Mouse (Mus musculus) yolk sac, embryonic 10.5 days (tissue): ENCODE measurements around the gene Dcp1b.
A peak's percentile ranks its signal among the peaks of the same experiment; 100 is the strongest.
"Not testable (repeated sequence)": the region's sequence is repeated elsewhere in the genome, so short reads cannot be mapped to it uniquely, and the experiment has no call there.

Experiments used
- DNase-seq: peaks from one replicate; pipeline ENCODE4 v3.0.0-alpha.2; 2017; ENCODE audit warnings: low spot score

The Dcp1b gene

DNA sequence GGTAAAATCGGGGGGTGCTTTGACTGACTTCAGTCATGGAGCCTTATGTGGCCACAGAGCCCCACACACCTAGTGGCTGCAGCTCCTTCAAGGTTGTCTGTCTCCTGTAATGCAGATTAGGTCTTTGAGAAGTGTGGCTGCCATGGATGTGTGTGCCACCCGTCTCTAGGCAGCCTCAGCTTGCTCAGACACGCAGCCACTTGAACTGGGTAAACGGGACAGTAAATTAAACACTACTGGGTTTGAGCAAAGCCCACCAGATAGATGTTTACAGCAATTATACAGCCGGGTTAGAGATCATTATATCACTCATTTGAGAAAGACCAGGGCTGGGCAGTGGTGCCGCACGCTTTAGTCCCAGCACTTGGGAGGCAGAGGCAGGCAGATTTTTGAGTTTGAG, 19.5 kb downstream of the Dcp1b start:
- no peak for DNase-seq

DNA sequence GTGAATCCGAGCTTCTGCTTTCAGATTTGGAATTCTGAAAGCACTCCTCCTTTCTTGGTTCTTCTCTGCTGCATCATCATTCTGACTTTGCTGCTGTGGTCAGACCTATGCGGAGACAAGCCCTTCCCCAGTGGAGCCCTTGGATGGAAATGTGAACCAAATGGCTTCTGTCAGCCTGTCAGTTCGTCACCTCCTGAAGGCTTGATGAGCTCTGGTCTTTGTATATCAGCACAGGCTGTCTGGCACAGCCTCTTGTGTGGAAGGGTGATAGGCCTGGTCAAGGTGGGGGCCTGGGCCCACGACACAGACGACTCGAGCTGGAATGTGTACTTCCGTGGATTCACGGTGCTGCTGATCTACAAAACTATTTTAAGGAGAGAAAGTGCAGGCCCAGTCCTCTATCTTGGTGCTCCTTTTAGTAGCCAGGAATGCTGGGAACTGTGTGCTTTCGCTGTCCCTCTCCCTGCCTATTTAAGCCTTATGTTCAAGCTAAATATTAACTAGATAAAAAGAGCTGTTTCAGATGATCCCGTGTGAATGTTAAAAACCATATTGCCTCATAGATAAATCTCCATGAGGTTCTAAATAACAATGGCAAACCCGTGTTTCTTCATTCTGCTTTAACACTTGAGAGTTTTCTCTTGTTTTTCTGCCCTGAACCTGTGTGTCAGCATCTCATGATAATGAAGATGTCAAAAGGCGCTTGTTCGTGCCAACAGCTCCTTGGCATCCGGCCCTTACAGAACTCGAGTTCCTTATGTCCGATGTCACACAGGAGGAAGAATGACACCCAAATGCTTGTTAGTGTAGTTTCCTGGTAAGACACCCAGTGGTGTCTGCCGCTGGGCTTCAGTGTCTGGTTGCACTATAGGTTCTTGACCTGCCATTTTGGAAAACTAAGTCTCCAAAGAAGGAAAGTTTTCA, 21.6 kb downstream of the Dcp1b start, which contains the start of gene Cacna1c:
Gene Cacna1c, minus strand, starts transcription at position 37 of the 924 bp plus-strand sequence.
- DNase-seq, result peak; percentile 22

DNA sequence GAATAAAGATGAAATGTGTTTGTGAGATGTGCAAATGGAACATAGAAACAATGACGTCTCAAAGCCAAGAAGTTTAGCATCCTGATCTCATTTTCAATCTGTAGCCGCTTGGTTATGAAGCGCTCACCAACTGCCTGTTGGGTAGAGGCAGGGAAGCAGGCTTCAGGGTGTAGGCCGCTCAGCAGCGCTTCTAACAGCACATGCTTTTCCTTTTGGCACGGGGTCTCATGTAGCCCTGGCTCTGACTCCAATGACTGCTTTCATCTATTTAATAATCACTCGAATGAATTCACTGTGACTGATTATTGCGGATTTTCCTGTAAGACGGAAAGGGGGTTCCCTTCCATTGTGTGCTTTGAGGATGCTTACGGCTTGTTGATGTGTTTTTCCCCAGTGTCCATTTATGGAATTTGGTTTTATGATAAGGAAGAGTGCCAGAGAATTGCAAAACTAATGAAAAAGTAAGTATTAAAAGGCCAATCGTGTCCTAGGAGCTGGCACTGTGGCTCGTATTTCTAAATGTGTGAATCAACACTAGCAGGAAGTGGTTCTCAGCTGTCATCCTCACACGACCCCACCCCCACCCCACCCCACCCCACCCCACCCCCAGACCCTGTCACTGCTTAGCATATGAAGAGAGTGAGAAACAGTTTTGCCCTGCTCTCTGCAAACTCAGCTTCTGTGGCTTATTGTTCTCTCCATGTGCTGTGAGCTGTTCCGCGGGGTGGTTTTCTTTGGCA, 23.7 kb downstream of the Dcp1b start:
- no peak for DNase-seq

DNA sequence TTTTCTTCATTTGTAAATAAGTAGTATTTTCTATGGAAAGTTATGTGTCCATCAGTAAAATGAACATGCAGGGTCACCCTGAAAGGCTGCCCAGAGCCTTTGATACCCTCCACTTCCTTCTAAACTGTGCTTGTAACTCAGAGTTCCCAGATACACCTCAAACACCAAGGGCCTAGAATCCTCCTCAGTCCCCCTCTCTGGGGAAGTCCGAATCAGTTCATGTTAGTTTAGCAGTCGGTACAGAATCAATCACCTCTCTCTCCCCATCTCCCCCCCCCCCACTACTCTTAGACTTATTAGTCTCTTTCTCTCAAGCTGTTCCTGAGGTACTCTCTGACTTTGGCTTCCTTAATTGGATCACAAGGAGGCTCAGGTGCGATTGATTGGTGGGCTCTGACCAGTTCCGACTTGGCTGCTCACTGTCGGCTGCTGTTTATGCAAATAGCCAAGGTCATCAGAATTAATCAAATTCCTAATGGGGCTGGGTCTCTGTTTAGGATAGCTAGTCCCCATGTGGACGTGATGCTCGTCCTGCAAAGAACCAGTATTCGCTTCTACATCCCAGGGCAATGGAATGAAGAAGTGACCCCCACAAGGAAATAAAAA, 24.3 kb downstream of the Dcp1b start:
- no peak for DNase-seq

DNA sequence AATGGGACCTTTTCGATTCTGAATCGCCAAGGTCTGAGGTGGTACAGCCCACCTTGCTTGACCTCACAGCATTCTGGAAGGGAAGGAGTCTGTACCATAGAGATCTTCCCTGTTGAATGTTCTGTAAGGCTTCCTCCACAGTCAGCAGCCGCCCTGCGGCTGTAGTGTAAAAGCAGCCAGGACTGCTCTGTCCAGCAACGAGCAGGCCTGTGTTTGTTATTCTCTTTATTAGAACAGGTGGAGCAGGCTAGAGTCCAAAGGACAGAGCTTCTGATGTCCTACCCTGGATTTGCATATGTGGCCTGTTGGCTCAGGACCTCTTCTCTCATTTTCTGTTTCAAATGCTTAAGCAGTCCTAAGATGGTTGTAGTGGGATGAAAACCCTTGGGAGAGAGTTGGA, 25.3 kb downstream of the Dcp1b start:
- DNase-seq, result peak; percentile 43

DNA sequence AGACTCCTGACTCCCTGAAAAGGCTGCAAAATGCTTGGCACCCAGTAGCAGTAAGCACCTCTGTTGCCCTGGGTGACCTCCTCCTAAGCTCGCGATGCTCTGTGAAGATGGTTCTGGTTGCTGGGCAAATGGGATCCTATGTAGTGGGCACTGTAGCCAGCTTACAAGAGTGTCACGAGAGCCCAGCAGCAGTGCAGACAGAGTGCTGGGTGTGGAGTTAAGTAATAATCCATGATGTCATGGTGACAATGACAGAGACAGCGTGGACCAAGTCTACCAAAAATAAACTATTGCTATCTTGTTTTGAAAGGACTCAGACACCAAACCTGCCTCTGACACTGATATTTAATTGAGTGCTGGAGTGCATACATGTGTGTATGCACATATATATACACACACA, 26.5 kb downstream of the Dcp1b start:
- no peak for DNase-seq

DNA sequence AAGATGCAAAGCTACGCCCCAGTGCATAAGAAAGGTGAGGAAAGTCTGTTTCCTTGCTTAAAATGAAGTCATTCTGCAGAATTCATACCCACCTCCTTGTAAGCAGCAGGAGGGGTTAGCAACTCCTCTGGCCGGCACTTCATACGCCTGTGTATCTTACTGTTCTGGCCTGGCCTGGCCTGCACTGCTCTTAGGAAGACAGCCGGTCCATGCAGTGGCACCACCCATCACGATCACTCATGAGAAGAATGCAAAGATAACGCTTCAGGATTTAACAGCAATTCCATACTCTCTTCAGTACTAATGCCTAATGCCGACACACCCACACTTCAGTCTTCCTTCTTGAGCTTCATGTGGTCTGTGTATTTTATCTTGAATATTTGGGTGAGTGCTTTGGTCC, 29.2 kb downstream of the Dcp1b start:
- no peak for DNase-seq

DNA sequence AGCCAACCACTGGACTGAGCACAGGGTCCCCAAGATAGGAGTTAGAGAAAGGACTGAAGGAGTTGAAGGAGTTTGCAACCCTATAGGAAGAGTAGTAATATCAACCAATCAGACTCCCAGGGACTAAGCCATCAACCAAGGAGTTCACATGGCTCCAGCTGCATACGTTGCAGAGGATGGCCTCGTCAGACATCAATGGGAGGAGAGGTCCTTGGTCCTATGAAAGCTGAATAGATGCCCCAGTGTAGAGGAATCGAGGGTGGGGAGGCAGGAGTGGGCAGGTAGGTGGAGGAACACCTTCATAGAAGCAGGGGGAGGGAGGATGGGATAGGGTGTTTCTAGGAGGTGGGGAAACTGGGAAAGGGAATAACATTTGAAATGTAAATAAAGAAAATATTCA, 29.9 kb downstream of the Dcp1b start:
- no peak for DNase-seq

DNA sequence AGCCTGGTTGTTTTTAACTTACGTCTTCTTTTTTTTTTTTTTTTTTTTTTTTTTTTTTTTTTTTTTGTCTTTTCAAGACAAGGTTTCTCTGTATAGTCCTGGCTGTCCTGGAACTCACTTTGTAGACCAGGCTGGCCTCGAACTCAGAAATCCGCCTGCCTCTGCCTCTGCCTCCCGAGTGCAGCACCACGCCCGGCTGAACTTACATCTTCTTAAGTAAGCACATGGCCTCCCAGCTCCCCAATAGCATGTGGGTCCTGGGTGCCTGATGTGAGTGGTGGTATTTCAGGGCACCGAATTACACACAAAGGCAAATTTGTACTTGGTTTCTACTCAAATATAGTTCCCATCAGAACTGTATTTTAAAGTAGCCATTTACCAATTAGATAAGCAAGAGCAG, 31.0 kb downstream of the Dcp1b start:
- DNase-seq, result not testable (repeated sequence)

DNA sequence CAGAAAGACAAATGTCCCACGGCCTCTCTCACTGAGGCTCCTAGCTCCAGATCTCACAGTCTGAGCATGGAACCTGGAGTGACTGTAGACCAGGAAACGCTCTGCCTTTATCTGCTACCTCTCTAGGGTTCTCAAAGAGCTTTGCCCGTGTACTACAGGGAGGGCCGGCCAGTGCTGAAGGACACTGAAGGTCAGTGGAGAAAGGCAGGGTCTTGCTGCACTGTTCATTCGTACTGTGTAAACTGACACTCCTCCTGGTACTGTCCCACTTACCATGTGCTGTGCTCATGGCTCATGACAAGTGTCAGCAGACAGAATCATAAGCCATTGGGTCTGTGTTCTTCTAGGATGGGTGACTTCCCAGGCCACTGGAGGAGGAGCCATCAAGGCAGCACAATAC, 38.3 kb downstream of the Dcp1b start:
- DNase-seq, result no peak

DNA sequence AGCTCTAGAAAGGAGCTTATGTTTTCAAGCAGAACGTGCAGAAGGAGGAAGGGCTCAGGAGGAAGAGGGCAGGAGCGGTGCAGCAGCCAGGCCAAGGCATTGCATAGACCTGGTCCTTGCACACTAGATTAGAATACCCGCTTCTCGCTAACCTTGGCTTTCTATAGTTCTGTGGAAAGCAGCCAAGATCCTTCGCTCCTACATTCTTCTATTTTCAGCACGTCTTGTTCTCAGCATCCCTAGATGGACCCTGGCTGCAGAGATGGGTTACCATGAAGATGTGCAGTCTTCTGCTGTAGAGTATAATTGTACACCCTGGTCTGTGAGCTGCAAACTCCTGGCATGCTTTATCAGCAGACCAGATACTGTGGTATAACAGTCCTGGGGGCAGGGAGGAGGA, 39.1 kb downstream of the Dcp1b start:
- no peak for DNase-seq

DNA sequence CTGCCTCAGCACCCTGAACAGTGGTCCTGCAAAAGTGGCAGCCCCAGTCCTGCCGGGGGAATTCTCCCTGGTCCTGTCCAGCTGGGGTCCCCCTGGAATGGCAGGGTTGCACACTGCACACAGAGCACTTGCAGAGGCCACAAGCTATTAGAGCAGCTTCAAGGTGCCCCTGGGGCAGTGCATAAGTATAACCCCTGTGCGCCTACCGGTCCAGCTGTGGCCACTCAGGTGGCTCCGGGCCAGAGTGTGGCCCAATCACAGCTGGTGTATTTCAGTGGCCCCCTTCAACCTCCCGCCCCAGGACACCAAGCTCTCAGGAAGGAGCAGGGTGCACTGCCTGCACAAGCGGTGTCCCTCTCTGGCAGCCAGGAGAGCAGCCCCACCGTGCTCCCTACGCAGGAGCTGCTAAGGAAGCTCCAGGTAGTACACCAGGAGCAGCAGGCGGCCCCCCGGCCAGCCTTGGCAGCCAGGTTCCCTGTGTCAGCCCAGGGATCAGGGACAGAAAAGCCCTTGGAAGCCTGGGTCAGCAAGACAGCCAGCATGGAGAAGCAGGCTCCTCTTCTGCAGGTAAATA, 40.1 kb downstream of the Dcp1b start:
- no peak for DNase-seq

DNA sequence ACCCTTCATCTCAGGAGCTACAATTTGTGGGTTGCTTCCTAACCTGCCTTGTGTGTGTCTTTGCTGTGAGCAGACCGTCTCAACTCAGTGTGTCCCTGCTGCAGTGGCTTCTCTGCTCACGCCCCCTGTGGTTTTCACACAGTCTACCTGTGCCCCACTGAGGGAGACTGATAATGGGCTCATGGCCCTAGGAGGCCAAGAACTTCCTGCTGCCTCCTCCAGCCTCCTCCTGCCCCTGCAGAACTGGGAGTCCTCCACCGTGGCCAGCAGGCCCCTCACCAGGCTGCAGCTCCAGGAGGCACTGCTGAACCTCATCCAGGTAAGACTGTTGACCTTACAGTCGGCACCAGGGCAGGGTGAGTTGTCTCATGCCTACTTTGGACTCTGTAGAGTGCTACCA, 42.6 kb downstream of the Dcp1b start:
- DNase-seq, result no peak

DNA sequence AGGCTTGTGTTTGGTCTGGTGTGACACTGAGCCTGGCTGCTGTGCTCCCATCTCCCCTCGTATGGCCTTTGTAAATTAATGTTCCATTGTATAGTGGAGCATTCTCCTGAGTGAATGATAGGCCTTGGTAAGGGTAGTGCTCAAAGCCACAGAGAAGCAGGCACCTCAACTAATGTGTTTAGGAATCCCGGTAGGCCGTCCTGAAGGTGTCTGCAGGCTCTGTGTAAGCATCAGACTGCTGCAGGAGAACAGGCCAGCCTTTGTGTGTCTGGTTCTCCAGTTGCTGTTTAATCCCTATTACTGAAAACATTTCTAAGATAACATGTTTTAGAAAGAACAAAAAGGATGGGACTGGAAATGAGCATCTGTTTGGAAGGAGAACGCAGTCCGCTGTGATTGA, 43.5 kb downstream of the Dcp1b start:
- no peak for DNase-seq

DNA sequence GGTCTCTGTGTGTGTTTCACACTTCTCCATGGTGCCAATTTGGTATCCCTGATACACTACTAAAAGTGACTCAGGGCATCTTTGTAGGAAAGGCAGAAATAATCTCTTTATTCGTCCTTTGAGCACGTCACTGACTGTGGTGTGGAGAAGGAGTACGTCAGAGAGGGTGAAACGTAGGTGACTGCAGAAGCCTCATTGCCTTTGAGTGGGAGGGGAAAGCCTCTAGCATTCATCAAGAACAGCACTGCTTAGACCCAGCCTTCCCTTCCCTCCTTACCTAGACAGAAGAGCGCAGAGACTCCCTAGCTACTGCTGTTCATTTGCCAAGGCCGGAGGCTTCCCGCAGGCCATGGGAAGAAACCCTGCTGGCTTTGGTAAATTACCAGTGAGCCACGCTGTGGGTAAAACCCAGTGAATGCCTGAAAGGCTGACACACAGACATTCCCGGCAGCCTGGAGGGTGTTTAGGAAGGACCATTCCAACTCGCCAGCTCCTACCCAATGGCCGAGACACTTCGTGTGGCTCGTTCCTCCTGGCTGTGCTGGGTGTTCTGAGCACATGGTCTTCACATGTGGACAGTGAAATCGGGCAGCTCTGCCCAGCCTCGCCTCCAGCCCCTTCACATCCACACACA, 44.3 kb downstream of the Dcp1b start:
- no peak for DNase-seq

DNA sequence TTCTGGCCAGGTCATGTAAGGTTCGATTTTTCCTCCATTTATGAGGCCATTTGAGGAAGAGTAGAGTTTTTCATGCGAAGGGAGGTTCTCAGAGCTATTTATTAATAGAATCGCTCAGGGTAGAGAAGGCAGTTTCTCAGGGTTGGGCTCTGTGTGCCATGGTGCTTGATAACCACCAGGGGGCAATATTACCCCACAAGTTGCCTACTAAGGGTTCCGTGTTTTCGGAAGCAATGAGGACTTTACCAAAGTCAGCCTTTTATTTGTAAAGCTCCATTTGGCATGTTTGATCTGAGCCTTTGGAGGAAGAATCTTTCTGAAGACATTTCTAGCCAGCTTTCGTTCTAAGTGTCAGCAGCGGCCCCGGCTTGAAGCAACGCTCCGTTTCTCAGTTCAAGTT, 45.2 kb downstream of the Dcp1b start:
- DNase-seq, result peak; percentile 20

DNA sequence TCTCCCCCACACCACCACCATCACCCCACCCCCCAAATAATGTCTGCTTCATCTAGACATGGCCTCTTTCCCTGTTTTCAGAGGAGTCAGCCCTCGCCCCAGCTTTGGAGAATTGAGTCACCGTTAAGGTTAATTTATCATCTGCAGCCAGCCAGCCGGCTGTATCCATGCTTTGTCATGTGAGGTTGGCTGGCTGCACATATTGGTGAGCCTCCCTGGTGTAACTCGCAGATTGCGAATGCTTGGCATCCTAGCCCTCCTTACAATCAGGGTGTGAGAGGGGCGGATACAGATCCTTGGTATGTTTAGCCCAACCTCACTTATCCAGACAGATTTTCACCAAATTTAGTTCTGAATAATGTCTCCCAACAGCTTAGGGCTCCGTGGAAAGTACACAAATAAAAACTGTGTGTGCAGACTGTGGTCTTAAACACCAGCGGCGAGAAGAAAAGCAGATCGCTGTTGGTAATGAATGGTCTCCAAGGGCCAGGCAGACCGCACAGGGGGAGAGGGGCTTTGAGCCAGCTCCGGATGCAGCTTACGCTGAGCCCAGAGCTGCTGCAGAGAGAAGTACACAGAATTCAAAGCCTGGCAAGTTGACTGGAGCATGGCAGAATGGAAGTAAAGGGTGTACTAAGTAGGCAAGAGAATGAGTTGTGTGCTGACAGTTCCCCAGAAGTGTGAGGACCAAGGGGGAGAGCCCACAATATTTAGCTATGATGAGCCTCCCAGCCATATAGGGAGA, 49.6 kb downstream of the Dcp1b start:
- no peak for DNase-seq

DNA sequence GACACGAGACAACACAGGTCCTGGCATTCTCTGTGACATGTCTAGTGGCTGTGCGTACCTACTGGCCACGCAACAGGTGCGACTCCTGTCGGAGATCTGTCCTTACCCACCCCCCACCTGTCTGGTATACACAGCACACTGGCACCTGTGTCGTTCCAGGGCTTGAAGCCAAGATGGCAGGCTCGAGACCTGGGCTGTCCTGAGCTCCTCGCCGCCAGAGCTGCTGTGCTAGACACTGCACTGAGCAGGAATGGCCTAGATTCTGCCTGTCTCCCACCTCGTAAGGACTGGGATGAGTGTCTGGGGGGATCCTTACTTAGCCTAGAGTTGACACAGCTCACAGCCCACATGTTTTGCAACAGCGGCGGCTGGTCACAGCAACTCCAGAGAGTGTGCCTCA, 50.2 kb downstream of the Dcp1b start:
- DNase-seq, result no peak

DNA sequence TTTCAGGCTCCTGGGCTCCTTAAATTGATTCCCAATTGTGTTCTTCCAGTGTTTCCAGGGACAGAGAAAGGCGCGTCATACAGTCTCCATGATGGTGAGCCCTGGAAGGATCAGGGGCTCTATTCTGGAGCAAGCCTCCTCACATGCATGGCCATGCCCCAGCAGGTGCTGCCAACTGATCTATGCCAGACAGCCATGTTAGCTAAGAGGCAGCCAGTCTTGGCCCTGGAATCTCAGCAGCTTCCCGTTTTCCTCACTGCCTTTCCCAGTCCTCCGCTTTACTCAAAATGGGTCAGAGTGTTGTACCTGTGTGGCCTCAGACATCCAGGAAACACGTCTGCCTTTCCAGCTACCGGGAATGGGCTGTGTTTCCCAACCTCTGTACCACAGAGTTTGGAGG, 50.7 kb downstream of the Dcp1b start:
- no peak for DNase-seq

DNA sequence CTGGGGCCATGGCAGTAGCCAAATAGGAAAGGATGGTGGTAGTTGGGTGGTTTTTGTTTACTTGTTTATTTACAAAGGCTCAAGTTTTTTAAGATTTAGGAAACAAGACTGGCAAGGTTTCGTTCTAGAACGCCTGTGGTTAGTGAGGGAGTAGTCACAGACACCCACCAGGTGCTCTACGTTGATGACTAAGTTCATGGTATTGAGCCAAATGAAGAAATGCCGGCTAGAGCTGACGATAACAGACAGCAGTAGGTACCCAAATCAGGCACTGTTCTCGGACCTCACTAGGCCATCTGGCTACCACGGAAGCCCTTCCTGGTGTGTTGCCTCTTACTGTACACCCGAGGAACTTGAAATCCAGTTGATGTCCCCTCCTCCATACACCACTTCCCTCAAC, 51.9 kb downstream of the Dcp1b start:
- DNase-seq, result no peak

DNA sequence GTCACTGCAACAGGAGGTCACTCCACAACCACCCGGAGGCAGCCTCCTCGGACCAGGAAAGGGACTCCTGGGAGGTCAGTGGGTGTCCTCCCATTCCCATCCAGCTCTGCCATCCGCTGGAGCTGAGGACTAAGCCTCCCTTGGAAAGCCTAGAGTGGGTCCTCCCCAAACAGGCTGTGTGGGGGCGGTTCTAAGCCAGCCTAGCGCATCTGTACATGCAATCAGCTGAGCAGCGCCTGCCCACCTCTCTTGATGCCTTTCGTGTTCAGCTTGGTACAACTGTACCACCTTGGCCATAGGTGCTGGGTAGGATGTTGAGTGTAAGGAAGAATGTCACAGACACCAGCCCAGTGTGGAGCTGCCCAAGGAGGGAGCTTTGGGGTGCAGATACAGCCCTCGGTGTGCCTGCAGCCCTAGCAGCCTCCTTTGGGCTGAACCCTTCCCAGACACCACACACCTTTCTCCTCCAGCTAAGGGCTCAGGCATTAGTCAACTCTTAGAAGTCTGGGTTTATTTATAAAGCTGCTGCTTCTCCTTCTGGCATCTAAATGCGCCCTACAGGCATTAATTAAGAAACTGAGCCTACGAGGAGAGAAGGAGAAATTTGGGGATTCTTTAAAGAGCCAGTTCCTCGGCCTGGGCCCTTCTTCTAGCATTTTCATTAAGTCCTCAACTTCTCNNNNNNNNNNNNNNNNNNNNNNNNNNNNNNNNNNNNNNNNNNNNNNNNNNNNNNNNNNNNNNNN, 54.0 kb downstream of the Dcp1b start:
- DNase-seq, result no peak
